Mouse (Mus musculus) thymus, postnatal 25 days (tissue): ENCODE measurements at regions not wholly inside any gene's neighbourhood (a gene's known extent, or its start where the extent isn't known, plus 50 kb on each side); places are given as distances from the start of the nearest gene placed in this dataset.

Source experiments
- DNase-seq: peaks from one replicate; pipeline ENCODE4 v3.0.0; 2022

DNA sequence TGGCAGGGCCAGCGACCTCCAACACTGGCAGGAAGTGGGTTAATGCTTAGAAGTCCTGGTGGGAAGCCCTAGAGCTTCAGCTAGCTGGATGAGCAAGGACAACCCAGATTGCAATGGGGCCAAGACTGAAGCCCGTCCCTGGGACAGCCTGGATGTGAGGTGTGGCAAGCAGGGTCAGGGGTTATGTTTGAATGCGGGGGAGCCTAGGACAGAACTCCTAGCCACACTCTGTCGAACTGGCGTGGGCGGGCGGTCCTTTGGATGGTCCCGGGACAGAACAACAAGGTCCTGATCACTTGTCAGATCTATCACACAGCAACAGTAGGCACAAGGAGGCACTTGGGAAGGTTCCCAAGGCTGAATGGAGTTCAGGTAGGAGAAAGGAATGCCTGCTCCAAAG lies 101.1 kb upstream of the Ccnd1 start:
- no peak for DNase-seq

DNA sequence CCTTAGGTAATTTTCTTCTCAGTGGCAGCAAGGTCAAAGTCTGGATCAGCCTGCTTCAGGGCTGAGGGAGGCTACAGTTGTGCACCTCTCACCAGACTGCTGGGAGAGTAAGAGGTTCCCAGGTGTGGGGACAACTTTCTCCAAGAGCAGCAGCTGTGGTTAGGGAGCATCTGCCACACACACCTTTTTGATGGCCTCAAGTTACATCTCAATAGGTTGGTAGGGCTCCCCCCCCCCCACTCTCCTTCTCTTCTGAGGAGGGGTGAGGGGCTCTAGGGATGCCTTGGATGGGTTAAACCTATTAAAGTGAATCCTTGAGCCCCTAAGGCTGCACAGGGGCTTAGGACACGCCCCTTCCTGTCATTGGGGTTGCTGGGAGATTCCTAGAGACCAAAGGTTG lies 94.7 kb upstream of the Ccnd1 start:
- DNase-seq, result no peak

GRCm38 (mm10) chr7:145031275-145031674 lies 91.5 kb upstream of the Ccnd1 start:
- DNase-seq, result no peak

DNA sequence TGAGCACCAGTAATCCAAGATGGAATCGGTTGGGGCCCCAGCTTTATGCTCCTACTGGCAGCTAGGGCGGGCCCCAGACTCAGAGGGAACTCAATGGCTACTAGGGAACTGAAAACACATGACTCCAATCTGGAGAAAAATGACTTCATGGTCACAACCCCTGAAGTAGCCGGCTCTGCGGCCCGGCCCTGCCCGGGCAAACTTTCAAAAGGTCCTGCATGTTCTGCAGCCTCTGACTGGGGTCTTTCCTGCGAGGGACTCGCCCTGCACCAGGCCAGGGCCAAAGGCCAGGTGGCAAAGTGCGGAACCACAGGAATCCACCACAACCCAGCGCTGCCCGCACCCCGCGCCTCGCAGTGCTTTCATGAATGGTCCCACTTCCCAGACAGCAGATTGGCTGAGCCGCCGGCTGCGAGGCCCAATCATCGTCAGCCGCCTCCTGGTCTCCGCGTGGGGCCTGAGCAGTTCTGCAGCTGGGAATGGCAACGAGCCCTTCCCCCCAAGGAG lies 91.0 kb upstream of the Ccnd1 start:
- DNase-seq, result peak; percentile 71

- DNase-seq, result no peak
Measured at GRCm38 (mm10) chr7:145029622-145030021, 89.9 kb upstream of the Ccnd1 start.

- peak; percentile 62 for DNase-seq
Measured at GRCm38 (mm10) chr7:145029124-145029523, 89.4 kb upstream of the Ccnd1 start.

- DNase-seq, result no peak
Measured at GRCm38 (mm10) chr7:145027061-145027460, 87.3 kb upstream of the Ccnd1 start.

DNA sequence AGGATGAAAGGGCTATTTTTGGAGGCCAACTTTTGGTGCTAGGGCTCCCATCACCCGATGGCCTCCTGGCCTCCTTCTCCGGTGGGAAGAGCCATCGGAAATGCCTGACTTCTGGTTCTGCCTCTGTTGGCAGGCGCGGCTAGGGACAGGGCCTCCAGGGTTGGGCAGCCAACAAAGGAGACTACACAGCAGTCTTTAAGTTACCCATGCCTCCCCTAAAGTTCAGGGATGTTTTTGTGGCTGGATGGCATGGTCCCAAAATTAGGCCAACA lies 86.2 kb upstream of the Ccnd1 start:
- no peak for DNase-seq

GRCm38 (mm10) chr7:145025186-145026013 lies 85.7 kb upstream of the Ccnd1 start:
- no peak for DNase-seq

- DNase-seq, result no peak
Measured at GRCm38 (mm10) chr7:145024651-145025050, 84.9 kb upstream of the Ccnd1 start.

DNA sequence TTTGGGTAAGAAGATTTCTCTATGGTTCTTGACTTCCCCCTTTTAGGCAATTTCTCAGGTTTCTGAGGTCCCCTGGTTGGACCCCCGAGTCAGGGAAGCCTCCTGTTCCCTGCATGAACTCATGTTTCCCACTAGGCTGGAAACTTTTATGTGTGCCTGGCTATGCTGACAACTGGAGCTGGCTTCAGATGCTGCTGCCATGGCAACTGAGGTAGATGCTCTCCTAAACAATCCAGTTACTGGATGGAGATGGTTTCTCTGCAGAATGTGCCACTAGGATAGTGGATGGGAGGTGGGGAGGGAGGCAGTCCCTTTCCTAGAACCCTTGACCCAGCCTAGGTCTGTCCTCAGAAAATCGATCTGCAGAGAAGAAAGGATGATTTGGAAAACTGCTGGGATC lies 79.4 kb upstream of the Ccnd1 start:
- DNase-seq, result no peak

DNA sequence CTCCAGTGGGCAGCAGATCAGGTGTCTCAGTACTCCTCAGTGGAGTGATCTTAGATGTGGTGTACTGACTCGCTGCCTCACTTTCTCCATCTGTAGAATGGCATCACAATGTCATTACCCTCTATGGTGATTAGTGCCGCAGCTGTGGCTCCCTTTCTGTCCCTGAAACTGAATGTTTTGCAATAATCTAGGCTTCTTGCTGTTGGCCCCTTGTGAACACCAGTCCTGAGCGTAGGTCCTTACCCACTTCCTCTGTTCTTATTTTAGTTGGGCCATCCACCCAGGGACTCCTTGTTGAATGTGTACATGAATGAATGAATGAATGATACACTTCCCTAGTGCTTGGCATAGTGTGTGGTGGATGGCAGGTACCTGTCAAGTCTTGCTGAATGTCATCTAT lies 78.4 kb upstream of the Ccnd1 start:
- DNase-seq, result no peak

DNA sequence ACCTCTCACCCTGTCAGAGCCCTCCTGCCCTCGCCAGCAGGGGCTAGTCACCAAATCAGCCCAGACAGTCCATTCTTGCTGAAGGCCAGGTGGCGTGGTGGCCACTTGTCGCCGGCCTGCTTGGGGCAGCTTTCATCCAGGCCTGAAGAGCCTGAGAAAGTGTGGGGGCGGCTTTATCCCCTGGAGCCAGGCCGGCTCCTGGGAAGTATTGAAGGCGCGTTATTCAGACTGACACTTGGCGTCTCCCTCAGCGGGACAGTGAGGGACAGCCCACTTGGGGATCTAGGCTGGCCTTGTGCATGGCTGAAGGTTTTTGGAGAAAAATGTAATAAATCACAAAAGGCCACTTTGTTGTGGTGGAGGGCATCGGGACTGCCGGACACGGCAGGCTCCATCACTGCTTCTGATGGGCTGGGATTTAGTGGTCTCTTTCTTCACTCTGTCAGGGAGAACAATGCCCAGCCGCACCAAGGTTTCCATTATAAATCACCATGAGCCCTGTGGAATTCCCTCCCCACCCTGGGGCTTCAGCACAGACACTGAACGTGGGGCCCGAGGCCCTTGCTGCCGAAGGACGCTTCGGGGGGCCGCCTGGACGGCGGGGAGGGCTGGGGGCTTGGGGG lies 75.8 kb upstream of the Ccnd1 start:
- no peak for DNase-seq

DNA sequence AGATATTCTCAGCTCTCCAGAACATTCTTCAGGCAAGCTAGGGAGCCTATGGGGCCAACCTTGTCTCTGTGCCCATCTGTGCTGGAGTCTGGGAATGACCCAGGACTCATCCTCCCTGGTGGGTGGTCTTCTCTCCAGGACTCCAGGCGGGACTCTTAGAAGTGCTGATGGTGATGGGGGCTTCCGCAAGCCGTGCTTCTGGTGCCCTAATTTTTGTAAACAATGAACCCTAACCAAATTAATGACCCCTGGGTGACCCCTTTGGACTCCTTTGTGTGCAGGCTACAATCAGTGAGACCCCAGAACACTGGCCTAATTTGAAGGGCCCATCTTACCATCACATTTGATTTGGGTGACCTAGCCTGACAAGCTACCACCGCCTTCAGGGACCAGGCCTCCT lies 71.0 kb upstream of the Ccnd1 start:
- DNase-seq, result no peak

DNA sequence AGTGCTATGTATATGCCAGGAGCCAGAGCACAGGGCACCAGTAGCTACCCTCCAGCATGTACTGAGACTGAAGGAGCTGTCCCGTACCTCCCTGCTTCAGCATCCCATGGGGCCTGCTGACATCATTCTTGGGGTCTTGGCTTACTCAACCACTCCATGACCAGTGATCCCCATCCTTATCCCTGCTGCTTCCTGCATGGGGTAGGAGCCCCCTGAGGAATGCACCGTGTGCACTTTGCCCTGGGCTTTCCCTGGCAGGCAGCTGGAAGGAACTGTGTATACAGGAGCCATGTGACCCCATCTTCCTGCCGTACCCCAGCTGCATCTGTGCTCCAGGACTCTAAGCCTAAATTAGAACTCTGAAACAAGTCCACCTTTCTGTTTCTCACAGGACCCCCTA lies 70.3 kb upstream of the Ccnd1 start:
- DNase-seq, result no peak

DNA sequence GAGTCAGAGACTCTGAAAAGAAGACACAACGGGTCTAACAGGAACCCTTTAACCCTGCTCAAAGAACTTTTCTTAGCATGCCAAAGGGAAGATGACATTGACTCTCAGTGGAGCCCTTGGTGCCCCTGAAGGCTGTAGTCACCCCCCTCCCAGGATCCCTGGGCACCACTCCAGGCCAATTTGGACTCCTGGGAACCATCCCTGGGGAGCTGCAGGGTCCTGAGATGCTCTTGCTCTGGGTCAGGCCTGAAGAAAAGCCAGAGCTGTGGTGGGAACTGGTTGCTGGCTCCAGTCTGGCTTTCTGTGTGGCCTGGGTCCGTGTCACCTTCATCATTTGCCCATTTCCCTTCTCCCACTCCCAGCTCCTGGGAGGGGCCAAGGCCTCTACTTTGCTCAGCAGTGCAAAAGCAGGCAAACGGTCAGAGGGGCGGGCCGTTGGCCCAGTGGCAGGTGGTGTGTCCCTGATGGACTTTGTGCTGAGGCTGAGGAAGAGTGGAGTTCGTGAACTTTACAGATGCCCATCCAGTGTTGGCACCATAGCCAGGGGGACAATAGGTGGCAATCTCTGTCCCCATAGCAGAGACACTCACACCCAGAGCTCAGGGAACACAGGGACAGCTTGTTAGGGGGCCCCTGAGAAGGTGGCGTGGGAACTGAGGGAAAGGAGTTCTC lies 69.1 kb upstream of the Ccnd1 start:
- DNase-seq, result no peak

GRCm38 (mm10) chr7:145007216-145007615 lies 67.5 kb upstream of the Ccnd1 start:
- DNase-seq, result no peak

DNA sequence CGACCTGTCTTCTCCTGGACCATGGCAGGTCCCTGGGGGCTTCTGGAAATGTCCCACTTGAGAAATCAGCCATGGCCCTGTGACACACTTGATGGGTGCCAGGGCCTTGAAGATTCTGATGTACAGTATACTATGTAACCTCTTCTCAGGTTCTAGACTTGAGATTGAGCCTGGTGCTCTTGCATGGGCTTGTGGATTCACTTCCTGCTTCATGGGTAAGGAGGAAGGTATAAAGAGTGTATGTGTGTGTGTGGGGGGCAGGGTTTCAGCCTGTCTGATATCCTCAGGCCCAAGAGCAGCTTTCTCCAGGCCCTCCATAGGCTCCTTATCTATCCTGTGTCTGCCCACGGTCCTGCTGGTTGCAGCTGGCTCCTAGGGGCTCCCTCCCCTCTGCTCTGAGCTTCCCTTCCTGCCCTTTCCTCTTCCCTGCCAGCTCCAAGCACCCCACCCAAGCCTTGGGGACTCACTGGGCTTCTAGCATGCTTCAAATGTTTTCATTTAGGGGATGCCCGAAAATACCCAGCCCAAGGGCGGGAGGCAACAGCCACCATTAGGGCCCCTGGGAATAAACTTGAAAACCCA lies 61.9 kb upstream of the Ccnd1 start:
- no peak for DNase-seq

DNA sequence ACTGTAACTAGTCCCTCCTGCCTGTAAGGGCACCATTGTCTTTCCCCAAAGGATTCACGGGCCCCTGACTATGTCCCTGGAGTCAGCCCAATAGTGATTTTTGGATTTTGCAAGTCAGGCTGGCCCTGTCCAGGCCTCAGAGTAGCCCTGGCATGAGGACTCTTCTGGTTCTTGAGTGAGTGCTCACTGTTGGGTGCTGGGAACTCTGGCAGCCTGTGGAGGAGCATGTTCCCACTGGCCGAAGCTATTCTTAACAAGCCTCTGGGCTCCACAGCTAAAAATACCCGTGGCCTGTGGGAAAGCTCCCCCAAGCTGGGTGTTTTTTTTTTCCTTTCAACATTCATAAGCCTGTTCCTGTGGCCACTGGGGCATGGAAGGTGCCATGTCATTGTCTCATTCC lies 60.0 kb upstream of the Ccnd1 start:
- DNase-seq, result no peak

DNA sequence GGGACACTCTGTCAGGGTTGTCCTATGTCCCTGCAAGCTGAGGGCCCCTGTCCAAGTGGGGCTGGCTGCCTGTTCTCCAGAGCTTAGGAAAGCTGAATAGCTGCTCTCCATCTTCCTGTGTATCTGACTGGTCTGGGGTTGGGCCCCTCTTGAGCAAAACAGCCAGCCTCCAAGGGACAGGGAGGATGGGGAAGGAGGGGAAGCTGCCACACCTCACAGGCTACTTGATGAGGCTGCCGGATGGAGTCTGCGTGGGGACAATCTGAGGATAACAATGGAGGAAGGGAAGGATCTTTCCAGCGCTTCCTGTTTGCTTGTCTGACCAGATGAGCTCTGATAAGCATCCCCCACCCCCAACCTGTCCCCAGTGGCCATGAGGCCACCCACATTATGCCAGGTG lies 57.1 kb upstream of the Ccnd1 start:
- no peak for DNase-seq

- DNase-seq, result no peak
Measured at GRCm38 (mm10) chr7:144994229-144994628, 54.5 kb upstream of the Ccnd1 start.

DNA sequence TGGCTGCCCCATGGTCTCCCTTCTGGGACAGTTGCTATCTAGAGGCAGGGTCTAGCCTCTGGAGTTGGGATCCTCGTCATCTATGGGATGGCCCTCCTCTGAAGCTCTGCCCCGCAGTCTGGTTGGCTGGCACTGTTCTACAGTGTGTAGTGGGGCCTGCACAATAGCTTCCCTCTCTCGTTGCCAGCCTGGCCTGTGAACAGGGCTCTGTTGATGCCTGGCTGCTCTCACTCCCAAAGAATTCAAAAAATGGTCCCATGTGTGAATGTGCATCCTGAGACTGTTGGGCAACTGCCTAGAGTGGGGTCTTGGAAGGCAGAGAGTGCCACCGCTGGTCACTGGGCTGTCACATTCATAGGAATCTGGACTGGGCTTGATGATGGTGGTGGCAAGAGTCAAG lies 53.8 kb upstream of the Ccnd1 start:
- DNase-seq, result no peak

- no peak for DNase-seq
Measured at GRCm38 (mm10) chr7:144991760-144992159, 52.0 kb upstream of the Ccnd1 start.
